Mouse (Mus musculus) erythroblast, embryonic 14.5 days (primary cell): ENCODE data around the gene Flii.

Source experiments
- GATA1 ChIP-seq: IDR thresholded peaks from 2 replicates; pipeline ENCODE4 v1.6.1; 2012; ENCODE audit warnings: low read length, inconsistent platforms, mixed read lengths
- TAL1 ChIP-seq: IDR thresholded peaks from 3 replicates; pipeline ENCODE4 v1.6.1; 2012; ENCODE audit warnings: low read length, inconsistent platforms, mixed read lengths

GRCm38 (mm10) chr11:60729217-60729641 lies 2.2 kb upstream of the Flii start:
- TF ChIP-seq TAL1 (no peak), GATA1 (no peak)
